Mouse (Mus musculus) G1E-ER4 (cell line): ENCODE data around the gene Ddx59. TPM values are rescaled to one million over a fixed set of nuclear protein-coding genes. Genes with fewer than 3 reads are reported as not detected.

Source experiments
- GATA1 ChIP-seq: IDR thresholded peaks from one replicate; pipeline ENCODE4 v1.8.0; 2012; ENCODE audit warnings: low read length, inconsistent platforms
- polyA plus RNA-seq: library from polyadenylated mRNA; stranded (reverse); fragments of >175 nt; gene quantifications from 2 replicates; pipeline ENCODE4 v1.2.3, GENCODE M21; 2012

Ddx59 gene
- polyA plus RNA-seq, 1 experiment = 5.0 TPM

- TF ChIP-seq GATA1 = no peak
Observed at GRCm38 (mm10) chr1:136430126-136430818, 15.2 kb downstream of the Ddx59 start.

DNA sequence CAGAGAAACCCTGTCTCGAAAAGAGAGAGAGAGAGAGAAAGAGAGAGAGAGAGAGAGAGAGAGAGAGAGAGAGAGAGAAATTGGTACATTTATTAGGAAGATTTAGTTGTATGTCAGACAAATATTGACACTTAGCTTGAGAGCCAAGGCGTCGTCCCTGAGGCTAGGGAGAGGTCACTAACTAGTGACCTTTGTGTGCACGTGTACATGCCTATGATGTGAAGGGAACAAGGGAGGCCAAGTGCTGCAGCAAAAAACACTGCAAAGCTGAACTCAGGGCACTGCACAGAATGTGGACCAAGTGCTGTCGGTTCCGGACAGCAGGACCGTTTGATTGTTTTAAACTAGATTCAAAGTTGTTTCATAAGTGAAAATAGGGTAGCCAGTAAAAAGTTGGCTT is 25.7 kb downstream of the Ddx59 start:
- TF ChIP-seq GATA1 = no peak

DNA sequence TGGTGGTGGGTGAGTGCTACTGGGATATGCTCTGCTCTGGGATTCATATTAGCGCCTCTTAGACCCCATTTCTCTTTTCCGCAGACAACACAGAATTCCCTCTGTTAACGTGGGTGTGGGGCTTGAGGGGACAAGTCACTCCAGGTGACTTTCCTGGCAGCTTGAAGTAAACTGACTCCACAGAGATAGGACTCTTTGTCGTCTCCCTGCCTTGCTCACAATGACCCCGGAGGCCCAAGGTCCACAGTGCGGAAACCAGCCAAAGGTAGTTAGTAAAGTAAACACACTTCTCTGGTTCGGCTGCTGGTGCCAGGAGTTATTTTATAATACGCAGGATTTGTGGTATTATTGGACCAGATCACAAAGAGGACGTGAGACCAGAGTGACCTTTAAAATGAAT is 27.7 kb downstream of the Ddx59 start:
- no peak for TF ChIP-seq GATA1

DNA sequence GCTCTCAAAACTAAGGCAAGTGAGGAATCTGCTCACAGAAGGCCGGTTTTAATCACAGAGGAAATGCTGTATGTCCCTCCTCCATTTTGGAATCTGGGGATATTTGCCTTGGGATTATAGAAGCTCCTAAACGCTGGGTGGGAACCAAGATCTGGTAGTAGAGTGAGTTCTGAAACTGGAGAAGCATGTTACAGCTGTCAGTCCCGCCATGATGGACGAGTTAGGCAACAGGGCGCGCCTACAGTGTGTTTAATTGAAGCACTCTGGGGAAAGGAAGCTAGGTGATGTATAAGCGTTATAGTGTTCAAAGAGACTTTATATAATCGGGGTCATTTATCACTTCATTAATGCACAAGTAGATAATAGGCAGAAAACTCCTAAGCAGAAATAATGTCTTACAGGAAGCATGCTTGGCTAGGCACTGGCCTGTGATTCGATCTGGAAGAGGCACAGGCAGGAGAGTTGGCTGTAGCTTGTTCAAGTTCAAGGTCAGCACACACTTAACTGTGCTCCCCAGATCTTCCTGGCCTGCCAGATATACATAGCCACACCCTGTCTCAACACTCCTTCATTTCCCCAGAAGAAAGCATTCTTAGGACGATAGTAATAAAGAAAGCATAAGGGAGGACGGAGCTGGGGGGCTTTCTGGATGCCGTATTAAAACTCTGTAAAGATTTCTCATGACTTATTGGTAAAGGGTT is 29.6 kb downstream of the Ddx59 start:
- TF ChIP-seq GATA1 = no peak

DNA sequence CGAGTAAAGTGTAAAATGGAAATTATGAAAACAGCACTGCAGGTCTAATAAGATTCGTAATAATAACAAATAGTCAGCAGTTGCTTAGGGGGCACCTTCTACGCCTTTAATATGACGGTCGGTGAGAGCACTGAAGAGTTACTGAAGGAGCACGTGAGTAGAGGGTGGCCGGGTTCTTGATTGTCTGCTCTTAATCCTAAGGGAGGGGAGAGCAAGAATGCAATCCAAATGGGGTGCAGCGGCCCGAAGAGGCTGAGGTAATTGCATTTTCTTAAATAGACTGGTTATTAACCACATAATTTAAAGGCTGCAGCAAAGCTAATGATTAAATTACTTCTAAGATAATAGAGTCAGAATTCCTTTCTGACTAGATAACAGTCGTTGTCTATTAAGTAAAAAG is 31.9 kb downstream of the Ddx59 start:
- no peak for TF ChIP-seq GATA1

- TF ChIP-seq GATA1 = no peak
Observed at GRCm38 (mm10) chr1:136447338-136447737, 32.3 kb downstream of the Ddx59 start.

GRCm38 (mm10) chr1:136449541-136449940 is 34.5 kb downstream of the Ddx59 start:
- no peak for TF ChIP-seq GATA1

DNA sequence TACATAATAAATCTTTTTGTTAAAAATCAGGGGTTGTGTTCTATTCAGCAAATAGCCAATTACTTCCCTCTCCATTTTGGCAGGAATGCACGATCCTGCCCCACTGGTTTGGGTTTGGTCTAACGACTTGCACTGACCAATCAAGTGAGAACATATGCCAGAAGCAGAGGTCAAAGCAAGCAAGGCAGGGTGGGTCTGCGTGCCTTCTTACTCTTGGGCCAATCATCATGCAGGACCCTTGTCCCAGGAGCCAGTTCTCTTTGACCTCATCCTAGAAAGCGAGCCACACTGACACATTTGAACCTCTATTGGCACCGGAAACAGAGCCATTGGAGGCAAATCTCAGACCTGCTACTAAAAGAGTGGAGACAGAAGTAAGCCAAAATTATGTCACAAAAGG is 35.1 kb downstream of the Ddx59 start:
- no peak for TF ChIP-seq GATA1

DNA sequence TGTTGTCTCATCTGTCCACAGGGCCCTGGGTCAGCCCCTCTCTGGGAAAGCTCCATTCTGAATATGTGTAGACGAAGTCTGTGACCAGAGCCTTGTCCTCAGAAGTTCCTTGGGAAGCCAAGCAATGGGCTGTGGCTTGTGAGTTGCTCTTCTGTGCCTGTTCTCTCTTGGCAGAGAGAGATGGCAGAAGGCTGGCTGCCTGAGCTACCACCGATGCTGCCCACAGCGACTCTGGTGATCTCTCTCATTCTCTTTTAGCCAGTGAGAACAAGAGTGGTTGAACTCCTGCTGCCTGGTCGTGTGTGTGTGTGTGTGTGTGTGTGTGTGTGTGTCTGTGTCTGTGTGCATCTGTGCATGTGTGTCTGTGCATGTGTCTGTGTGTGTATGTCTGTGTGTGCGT is 37.4 kb downstream of the Ddx59 start:
- no peak for TF ChIP-seq GATA1

DNA sequence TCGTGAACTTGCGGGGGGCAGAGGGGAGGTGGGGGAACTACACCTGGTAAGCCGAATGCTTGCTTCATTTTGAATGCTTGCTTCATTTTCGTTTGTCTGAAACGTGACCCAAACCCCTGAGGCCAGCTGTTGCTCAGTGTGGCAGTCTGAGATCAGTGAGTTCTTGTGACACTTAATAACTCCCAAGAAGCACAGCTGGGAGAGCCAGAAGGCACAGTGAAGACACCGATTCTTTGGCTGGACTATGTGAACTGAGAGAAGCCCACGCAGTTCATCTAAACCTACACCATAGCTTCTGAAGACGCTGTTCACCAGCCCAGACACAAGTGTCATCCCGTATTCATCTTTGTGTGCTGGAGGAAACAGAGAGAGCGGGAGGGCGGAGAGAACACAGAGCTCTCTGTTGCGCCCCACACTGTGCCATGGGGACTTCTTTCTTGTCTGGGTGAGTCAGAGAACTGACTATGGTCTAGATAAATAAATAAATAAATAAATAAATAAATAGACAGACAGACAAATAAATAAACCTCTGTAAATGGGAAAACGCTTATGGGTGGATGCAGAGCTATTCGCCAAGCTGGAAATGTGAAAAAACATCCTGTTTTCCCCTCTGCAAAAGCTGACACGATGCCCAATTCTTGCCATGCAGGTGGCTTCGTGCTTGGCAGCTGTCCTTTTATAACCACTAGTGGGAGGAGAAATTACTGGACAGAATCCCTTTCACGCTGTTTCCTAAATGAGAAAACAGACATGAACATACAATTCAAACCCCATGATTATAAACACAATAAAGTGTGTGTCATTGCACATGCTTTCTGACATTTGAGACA is 40.9 kb downstream of the Ddx59 start:
- TF ChIP-seq GATA1 = no peak

- no peak for TF ChIP-seq GATA1
Observed at GRCm38 (mm10) chr1:136456741-136457140, 41.7 kb downstream of the Ddx59 start.

GRCm38 (mm10) chr1:136457403-136457802 is 42.3 kb downstream of the Ddx59 start:
- no peak for TF ChIP-seq GATA1

DNA sequence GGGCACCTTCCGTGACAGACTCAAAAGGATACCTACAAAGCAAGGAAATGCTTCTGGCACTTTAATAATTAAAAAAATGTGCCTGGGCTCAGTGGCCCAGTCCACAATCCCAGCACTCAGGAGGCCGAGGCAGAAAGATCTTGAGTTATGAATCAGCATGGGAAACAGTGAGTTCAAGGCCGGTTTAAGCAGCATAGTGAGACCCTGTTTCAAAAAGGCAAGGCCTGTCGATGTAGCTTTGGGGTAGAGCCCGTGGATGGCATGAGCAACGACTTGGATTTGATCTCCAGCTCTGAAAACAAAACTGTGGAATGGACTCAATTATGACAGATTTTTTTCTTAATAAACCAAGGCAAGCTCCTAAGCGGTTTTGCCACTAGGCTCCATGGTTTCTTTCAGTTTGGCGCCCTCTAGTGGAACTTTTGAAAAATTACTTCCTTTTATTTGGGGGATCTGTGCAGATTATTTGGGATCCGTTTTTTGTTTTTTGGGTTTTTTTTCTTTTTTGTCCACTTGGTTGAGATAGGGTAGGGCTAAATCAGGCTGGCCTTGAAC is 43.7 kb downstream of the Ddx59 start:
- no peak for TF ChIP-seq GATA1

DNA sequence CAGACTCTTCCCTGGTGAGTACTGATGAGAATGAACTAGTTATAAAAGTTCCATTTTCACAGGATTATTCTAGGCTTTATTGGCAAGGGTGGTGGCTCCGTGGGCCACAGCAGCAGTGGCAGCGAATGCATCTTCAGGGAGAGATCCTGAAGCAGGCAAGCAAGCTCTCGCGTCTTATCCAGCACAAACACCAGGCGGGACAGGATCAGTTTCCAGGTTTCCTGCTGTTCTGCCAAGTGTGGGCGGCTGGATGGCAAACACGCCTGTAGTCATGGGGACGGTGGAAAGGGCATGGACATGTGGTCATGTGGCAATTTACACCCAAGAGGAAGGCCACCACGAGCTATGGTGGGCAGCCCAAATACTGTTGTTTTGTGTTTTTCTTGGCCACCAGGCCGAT is 47.4 kb downstream of the Ddx59 start:
- no peak for TF ChIP-seq GATA1

- no peak for TF ChIP-seq GATA1
Observed at GRCm38 (mm10) chr1:136465168-136465567, 50.1 kb downstream of the Ddx59 start.

DNA sequence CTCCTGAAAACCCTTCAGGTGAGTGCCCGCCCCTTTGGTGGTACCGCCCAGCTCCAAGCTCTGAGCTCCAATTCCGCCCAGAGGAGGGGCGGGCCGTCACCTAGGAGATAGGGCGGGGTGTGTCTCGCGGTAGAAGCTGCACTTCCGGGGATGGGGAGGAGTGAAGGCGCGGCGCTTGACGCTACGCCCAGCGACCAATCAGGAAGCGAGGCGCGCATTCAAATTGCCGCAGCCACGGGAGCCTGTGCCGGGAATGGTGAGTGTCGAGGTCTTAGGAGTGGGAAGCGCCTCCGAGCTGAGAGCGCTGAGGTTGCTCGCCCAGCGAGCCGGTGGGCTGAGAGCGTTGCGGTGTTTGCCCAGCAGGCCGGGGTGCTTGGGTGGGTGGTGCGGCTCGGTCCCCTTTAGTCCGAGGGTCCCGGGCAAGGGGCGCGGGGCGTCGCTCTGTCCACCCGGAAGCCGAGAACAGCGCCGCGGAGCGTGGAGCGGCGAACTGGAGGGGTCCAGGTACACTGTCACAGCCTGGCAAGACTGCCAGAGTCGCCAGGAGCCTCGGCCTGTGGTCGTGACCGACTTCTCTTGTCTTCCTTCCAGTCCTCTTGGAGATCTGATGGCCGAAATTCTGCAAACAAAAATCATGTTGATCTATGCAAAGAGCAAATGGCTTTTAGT is 51.2 kb downstream of the Ddx59 start, which contains the start of gene Kif14:
Kif14 (plus strand) TSS at position 201 of the 669 bp plus-strand sequence.
- no peak for TF ChIP-seq GATA1
